Mouse (Mus musculus): ENCODE results near the gene Rin3.
A peak's percentile ranks its signal among the peaks of the same experiment; 100 is the strongest.

Rin3 gene

DNA sequence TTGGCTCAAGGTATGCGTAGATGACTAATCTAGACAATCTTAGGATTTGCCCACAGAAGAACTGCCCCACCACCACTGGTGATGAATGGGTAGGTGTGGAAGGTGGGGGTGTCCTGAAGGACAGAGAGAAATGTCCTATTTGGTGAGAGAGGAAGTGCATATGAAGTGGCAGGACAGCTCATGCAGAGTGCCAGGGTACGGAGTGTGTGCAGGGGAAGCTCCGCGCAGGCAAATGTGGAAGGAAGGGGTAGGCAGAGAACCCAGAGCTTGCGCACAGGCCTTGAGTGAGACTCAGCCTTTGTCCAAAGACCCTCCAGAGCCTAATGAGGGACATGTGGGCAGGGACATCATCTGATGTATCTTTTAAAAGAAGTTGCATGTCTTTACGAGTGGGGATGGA is 57.6 kb downstream of the Rin3 start:
- no peak for DNase-seq

DNA sequence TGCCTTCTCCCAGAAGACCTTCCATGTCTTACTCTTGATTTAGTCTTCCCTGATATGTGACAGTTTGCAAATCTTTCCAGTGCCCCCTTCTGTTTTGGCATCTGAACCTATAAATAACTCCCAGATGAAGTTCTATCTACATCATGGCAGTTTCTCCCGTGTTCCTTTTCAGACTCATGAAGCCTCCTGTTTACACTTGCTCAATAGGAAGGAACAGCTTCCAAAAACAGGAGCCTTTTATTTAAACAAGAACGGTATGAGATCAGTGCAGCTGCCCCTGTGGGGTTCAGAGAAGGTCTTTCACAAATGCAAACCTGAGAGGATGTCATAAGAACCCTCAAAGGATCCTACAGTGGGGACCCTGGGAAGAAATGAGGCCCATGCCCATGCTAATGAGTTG is 59.3 kb downstream of the Rin3 start:
- no peak for DNase-seq

DNA sequence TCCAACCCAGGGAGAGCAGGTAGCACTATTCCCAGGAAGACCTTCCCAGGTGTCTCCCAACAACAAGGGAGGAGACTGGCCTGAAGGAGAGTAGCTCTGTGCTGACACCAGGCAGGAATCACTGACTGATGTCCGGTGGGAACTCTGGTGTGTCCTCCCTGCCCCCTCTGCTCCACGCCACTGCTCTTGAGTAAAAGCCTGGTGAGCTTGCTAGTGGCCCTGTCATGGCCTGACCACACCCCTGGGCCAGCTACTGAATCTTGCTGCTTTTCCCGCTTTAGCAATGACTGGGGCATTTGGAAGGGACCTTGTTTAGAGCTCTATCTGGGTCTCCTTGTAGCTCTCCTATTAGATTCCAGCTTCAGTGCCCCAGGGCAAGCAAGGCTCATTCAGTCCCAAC is 59.8 kb downstream of the Rin3 start:
- no peak for DNase-seq

DNA sequence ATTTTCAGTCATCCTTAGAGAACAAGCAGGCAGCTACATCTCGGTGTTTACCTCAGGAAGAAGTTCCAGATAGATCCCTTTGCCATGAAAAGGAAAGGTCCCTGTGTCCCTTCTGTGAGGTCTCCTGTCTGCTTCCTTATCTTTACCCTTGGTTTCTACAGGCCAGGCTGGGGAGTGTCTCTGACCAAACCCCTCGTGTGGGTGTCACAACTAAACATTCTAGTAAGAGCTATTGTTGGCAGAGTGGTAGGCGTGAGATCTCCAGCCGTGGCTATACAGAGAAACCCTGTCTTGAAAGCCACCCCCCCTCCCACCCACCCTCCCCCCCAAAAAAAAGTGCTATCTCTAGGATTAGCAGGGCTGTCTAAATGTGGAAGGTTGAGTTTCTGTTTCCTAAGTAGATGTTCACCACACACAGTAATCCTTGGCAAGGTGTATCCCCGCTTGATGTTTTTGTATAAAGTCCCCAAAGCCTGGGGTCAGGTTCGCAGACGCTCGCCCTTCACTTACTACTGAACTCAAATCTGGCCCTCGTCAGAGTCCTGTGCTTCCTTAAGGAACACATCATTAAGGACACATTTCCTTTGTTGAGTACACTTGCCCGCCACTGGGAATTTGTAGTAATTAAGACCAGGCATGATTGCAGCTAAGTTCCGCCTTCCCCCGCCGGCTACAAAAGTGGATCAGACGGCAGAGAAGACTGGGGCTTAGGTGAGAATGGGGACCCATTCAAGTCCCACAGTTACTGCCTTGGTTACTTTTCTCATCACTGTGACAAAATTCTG is 62.4 kb downstream of the Rin3 start:
- no peak for DNase-seq

DNA sequence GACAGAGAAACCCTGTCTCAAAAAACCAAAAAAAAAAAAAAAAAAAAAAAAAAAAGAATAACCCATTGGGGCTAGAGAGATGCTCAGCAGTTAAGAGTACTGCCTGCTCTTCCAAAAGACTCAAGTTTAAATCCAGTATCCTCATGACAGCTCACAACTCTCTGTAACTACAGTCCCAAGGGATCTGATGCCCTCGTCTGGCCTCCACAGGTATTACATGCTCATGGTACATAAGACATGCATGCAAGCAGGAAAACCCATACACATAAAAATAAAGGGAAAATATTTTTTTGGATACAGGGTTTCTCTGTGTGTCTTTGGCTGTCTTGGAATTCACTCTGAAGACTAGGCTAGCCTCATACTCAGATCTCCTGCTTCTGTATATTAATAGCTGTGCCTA is 63.7 kb downstream of the Rin3 start:
- DNase-seq = peak; percentile 18

DNA sequence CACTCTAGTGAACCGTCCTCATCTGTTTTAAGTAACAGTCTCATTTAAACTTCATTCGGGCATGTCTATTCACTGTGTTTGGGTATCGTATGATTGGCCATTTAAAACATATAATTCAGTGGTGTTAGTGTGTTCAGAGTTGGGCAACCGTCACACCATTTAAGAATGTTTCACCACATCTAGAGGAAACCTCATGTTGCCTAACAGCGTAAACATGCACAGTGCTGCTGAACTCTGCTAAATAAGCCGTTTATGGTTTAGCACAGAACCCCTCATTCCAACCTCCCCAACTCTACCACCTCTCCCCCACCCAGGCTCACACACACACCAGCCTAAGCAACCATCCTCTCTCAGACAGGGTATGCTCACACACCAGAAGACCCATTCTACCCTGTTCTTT is 65.6 kb downstream of the Rin3 start:
- no peak for DNase-seq

DNA sequence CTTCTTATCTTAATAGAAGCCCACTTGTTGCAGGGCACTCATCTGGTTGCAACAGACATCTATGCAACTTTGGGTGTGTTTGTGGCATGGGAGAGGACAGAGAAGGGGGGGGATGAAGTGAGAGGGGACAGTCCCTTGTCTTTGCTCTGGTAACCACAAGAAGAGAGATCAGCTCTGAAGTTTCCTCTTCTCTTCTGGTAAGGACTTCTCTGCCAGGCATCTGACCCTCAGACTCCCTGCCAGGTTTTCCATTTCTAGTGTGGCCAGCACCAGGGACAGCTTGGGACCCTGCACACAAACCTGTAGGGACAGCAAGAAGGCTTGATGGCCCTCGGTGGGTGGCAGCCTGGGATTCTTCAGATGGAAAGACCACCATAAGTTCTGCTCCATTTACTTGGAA is 68.1 kb downstream of the Rin3 start:
- DNase-seq = no peak

DNA sequence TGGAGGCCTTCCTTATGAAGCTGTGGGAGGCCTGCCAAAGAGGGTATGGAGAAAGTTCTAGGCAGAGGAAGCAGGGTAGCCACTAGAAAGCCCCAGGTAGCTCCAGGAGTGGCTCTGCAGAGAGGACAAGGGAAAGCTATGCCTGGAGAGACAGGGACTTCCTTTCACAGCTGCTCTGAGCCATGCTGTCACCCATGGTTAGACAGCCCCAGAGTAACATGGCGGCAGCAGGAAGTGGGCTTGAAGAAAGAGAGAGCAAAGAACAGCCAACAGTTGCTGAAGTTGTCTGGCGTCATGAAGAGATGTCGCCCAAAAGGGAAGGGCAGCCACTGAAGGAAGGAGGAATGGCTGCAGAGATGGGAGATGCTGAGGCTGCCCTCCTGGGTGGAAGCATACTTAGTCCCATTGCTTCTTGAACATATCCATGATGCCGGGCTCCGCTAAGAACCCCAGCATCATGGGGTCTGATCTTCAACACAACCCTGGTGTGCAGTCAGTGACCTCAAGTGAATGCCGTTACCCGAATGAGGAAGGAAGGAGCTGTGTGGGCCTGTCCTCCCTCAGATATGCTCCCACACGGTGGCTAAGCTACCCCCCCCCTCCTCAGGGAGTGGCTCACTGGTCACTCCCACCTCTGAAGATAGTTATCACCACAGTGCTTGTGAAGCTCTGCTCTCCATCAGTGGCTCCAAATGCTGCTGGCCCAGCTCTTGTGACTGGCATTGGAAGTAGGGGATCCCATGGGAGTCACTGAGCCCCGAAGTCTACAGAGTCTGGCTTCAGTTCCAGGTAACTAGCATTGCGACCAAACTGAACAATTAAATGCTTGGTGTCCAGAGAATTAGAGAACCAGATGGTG is 71.5 kb downstream of the Rin3 start:
- DNase-seq = no peak

DNA sequence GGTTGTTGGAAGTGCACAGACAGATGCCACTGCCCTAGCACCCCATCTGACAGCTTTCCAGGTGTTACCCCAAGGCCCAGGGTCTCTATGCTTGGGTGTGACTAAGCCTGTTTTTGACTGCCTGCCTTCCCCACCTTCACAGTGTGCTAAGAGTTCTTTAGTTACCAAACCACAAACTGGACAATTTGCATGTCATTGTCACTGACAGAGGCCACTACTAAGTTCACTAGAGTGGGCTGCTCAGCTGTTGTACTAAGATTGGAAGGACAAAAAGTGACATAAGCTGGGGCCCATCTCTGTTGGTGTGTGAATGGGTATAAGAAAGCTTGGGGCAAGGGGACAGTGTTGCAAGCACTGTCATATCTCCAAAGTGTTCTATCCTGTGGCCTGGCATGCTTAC is 72.9 kb downstream of the Rin3 start:
- no peak for DNase-seq

DNA sequence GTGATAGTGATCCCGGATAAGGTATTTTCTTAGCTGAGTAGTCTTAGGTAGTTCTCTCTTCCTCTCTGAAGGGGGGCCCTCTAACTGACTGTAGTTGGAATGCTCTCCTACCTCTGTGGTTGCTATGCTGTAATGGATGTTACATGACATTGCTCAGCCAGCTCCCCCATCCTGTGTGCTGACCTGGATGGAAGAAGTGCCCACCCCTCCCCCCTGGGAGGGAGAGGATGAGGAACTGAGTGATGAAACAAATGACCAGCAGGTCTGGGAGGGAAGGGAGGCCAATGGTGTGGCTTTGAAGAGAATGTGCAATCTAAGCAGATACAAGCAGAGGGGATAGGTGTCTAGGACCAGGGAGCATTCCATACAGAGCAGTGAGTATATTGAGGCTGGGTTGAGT is 73.9 kb downstream of the Rin3 start:
- no peak for DNase-seq

DNA sequence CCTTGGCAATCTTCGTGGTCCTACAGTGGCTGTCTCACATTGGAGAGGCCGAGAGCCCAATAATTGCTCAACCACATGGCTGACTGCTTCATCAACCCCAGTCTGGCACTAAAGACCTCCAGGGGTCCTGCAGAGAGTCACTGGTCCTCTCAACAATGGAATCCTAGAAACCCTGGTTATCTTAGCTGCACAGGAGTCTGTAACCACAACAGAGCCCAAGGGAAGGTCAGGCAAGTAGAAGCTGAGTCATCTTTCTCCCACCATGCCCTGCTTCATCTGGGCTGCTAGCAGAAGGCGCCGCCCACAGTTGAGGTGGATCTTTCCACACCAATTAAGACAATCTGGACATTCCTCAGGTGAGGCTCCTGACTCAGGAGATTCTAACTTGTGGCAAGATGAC is 76.5 kb downstream of the Rin3 start:
- DNase-seq = no peak

DNA sequence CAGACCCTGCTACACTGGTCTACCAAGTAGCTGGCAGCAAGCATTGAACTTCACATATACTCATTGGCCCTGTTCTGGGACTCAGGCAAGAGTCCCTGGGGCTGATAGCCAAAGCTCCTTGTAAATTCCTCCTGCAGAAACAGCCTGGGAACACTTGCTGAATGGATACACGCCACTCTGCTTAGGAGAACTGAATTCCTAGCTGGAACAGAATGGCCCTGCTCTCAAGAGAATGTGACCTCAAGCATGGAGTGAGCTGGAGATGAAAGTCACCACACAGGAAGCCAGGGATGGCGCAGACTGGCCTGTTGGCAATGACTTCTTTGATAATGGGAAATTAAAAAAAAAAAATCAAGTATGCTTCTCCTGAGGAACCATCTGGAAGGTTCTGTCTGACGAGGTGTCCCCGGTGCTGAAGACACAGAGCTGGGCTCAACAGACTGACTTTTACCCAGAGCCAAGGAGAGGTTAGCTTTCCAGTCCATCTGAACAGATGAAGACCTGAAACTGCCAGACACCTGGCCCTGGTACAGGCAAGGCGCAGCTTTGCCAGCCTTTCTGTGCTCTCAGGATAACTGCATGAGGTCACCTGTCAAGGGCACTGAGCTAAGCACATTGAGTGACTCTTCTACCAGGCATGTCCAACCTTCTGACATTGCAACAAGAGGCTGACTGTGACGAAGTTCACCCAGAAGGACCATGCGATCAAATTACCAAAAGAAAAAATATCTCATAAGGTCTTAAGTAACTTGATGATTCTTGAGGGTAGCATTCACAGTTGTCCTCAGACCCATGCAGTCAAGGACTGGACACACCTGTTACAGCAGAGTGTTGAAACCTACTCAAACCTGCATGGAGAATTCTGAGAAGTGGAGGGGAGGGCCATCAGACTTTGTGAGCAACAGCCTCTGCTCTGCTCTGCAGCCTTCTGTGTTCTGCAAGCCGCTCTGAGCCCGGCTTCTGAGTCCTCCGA is 78.6 kb downstream of the Rin3 start:
- DNase-seq = peak; percentile 31

DNA sequence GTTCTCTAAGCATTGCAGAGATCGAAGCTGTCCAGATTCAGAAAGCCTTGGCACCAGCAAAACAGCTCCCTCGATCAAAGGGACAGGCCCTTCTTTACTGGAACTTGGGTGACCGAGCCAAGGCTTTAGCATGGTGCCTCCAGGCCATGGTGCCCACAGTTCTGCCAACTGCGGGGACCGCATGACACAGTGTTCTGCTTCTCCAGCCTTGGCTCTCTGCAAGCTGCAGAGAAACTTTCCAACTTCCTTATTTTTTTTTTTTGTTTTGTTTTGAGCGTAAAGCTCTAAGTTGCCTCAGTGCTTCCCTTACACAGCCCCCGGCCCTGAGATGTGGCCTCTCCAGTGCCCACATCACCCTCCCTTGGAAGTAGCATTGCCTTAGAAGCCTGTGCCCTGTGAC is 82.2 kb downstream of the Rin3 start:
- no peak for DNase-seq

DNA sequence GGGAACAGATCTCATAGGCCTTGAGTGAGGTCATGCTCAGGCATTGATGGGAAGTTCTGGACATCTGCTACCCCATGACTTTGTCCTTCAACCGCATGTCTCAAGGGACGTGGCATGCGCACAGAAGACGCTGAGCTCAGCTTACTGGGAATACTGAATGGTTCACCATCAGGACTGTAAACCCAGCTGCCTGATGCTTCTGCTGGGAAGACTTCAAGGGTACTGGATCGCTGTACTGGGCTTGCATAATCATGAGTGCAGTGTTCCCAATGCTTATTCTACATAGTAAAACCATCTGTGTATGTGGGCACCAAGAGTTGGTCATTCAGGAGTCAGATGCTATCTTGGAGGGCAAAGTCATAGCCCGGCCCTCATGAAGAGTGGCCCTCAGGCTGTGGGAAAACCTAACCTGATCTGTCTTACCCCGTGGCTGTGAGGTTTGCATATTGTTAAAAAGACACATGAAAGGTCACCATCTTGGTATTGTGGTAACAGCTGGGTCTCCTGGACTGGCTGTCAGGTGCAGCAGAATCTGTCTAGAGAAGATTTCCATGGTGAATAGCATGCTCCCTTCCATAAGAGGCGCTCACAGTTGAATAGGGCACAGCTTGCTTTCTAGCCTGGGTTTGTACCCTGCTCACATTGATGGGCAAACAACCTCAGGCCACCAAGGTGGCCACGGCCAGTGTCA is 83.4 kb downstream of the Rin3 start:
- no peak for DNase-seq

DNA sequence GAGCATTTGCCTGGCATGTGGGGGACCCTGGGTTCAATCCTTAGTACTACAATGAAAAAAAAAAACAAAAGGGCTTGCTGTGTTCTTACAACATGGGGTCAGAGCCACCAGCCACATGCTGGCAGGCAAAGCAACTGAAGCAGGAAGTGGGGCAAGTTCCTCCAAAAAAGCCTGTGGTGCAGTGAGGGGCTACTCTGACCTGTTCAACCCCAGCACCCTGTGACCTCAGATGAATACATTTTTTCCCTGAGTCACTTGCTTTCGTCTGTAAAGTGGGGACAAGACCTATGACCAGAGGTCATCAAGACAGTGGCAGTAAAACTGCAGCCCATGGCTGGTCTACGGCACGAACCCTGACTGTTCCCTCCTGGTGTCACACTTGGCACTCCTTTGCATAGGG is 84.2 kb downstream of the Rin3 start:
- no peak for DNase-seq

DNA sequence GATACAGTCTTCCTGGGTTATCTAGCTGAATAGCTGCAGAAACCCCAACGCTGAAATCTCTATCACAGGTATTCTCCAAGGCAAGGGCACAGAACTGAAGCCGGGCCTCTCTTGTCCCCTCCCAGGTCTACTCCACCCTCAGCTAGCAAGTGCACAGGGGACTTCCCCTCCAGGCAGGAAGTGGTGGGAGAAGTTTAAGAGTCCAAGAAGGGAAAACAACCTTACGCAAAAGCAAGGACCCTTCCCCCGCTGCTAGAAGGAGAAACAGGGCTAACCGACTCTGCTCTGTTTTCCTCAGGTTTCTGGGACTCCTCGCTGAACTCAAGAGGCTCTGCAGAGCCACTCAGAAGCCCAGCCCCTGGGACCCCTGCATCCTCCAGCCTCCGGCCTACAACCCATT is 85.2 kb downstream of the Rin3 start:
- no peak for DNase-seq

DNA sequence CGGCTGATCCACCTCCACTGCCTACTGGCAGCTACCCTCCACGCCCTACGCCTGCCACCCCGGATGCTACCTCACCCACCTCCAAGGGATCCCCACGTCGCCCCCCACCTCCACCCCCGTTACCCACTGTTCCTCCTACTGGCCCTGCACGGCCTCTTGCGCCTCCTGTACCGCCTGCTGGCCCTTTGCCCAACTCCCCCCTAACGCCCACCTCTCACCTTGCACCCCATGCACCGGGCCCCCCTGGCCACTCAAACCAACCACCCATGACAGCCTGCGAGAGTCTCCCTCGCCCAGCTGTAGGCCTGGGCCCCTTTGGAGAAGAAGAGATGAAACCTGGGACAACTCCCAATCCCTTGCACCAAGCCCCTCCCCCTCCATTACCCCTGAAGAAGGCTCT is 85.7 kb downstream of the Rin3 start:
- no peak for DNase-seq

DNA sequence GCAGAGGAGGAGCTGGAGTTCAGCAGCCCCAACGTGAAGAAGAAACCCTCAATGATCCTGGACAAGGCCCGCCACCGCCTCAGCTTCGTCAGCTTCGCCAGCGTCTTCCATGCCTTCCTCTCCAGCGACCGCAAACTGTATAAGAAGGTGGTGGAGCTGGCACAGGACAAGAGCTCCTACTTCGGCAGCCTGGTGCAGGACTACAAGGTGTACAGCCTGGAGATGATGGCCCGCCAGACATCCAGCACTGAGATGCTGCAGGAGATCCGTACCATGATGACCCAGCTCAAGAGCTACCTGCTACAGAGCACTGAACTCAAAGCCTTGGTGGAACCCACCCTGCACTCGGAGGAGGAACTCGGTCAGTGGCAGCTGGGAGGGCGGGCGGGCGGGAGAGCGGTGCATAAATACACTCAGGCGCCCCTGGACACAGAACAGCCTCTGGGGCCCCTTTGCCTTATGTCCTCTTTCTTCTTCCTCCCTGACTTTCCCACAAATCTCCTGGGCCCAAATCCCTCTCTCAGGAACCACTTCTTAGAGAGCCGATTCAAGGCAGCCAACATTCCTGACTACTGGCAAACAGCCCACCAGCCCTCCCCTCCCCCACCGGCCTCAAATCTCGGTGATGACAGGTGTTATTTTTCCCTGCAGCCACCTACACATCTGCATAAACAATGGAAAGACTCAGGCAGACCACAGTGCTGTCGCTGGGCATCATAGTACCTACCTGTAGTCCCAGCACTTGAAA is 86.8 kb downstream of the Rin3 start:
- no peak for DNase-seq

DNA sequence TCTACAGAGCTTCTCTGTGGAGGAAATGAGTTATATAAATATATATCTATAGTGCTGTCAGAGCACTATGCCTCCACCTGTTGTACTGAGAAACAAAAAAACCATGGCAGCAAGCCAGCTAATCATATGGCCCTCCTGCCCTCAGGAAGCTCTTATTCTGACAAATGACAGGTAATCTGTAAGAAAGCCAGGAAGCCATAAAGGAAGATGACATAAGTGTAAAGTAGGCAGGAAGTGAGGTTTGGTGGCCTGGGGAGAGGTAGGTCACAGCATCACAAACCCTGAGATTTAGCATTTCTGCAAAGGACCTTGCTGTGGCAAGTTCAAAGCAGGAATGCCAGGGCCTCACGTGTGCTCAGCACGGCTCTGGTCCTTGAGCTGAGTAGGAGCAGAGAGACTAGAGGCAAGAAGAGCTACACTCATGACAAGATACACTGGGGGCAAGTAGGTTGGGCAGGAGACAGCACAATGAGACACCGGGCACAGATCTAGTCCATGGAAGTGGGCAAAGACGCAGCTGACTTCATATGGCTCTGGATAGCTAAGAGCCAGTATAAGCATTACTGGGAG is 88.2 kb downstream of the Rin3 start:
- no peak for DNase-seq

DNA sequence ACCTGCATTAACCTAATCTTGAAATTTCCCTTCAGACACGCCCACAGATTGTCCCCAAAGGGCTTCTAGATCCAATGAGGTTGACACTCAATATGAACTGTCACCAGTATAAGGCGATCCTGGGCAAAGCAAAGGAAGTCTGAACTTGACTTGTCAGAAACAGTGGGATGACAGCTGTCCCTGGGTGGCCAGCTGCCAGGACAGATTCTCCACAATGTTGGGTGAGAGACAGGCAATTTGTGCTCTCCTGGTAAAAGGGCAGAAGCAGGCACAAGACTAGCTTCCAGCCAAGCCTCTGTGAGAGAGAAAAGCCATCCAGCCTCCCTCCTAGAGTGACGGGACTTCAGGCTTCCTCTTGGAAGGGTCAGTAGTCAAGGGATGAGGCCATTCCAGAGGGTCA is 89.5 kb downstream of the Rin3 start:
- no peak for DNase-seq

DNA sequence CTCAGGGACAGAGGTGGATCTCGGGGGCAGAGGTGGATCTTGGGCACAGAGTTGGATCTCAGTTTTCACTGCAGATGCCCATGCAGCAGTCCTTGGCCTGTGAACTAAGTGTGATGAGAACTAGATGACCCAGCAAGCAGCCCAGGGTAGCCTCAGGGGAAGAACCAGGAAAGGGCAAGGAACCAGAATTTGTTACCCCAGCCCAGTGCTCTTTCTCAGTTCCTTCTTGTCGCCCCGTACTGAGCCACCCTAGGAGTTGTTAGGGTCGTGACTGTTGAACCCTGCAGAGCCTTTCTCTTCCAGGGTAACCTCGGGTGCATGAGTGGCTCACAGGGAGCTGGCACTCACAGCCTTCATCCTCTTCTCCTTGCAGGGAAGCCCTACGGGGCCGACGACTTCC is 99.3 kb downstream of the Rin3 start:
- DNase-seq = no peak

DNA sequence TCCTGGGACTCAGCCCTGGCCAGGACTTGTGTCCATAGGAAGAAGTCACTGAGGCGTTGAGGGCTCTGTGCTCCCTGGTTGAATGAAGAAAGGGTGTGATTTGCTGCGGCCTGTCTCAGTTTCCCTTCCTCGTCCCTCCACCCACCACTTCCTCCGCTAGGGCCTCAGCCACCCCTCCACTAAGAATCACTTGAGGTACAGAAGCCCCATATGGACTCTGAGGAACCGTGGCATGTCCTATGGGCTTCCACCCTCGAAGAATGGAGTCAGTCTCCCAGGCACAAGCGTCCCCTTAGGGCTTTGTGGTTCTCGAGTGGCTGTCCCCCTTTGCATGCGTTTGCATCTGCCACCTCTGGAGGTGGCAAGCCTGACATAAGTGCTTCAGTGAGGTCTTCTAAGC is 100.4 kb downstream of the Rin3 start:
- DNase-seq = no peak

Data from cerebellum, adult 9-10 months (tissue).